Mouse (Mus musculus) ES-E14 (cell line): ENCODE measurements around the gene Lhx5.

Experiments
- MAFK ChIP-seq: IDR thresholded peaks from 2 replicates; pipeline ENCODE4 v1.6.1; 2014; ENCODE audit warnings: mild to moderate bottlenecking, low read depth, low read length, inconsistent platforms; ENCODE audit not compliant: insufficient read depth
- ZC3H11A ChIP-seq: IDR thresholded peaks from 2 replicates; pipeline ENCODE4 v1.6.1; 2012; ENCODE audit warnings: low read depth, mild to moderate bottlenecking, inconsistent platforms, low read length, borderline replicate concordance

DNA sequence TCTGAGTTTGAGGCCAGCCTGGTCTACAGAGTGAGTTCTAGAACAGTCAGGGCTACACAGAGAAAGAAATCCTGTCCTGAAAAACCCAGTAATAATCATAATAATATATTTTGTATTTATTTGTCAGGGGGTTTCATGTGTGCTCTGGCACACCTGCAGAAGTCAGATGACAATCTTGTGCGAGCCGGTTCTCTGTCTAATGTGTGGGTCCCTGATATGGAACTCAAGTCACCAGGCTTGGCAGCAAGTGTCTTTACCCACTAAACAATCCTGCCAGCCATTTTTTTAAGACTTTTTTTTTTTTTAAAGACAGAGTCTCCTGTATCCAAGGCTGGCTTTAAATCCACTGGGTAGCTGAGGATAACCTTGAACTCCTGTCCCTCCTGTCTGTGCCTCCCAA is 41.9 kb downstream of the Lhx5 start:
- TF ChIP-seq ZC3H11A = no peak
- TF ChIP-seq MAFK = no peak
